Mouse (Mus musculus): ENCODE results near the gene Olfr97. TPM values are rescaled to one million over a fixed set of nuclear protein-coding genes. Genes with fewer than 3 reads are reported as not detected.
"Not testable (repeated sequence)": the region's sequence is repeated elsewhere in the genome, so short reads cannot be mapped to it uniquely, and the experiment has no call there.

Gene Olfr97
- total RNA-seq (2021) = not detected
- long read RNA-seq, experiment 1 = 0 reads
- long read RNA-seq, experiment 2 = 0 reads

GRCm38 (mm10) chr17:37237230-37237629 is at the start of gene Olfr97:
Gene Olfr97, minus strand, starts transcription at chr17:37237330.
- not testable (repeated sequence) for DNase-seq

- DNase-seq = no peak
These were observed 46.2 kb upstream of the Olfr97 start, which contains the start of gene Olfr99 for GRCm38 (mm10) chr17:37283360-37283759. Gene Olfr99, minus strand, starts transcription at chr17:37283460.

GRCm38 (mm10) chr17:37280331-37280730 is 43.2 kb upstream of the Olfr97 start:
- peak; percentile 16 for DNase-seq

GRCm38 (mm10) chr17:37276573-37276972 is 39.4 kb upstream of the Olfr97 start:
- DNase-seq = no peak

- DNase-seq = no peak
These were observed 38.6 kb upstream of the Olfr97 start for GRCm38 (mm10) chr17:37275626-37276248.

- DNase-seq = peak; percentile 53
These were observed 33.6 kb upstream of the Olfr97 start for GRCm38 (mm10) chr17:37270702-37271092.

- peak; percentile 92 for DNase-seq
These were observed 33.0 kb upstream of the Olfr97 start, which contains the start of gene H2-M3 for GRCm38 (mm10) chr17:37270058-37270701. Gene H2-M3, plus strand, starts transcription at chr17:37270220.

GRCm38 (mm10) chr17:37263626-37264025 is 26.5 kb upstream of the Olfr97 start, which contains the start of gene Olfr98:
Gene Olfr98, minus strand, starts transcription at chr17:37263749.
- peak; percentile 30 for DNase-seq

- DNase-seq = peak; percentile 12
These were observed 13.4 kb upstream of the Olfr97 start for GRCm38 (mm10) chr17:37250544-37250943.

GRCm38 (mm10) chr17:37249460-37249859 is 12.3 kb upstream of the Olfr97 start:
- no peak for DNase-seq

GRCm38 (mm10) chr17:37246715-37247114 is 9.6 kb upstream of the Olfr97 start:
- DNase-seq = peak; percentile 53

GRCm38 (mm10) chr17:37242198-37242597 is 5.1 kb upstream of the Olfr97 start:
- DNase-seq = no peak

GRCm38 (mm10) chr17:37221879-37222278 is 15.3 kb downstream of the Olfr97 start:
- DNase-seq = no peak

GRCm38 (mm10) chr17:37219846-37220245 is 17.3 kb downstream of the Olfr97 start, which contains the start of gene Olfr96:
Gene Olfr96, plus strand, starts transcription at chr17:37220146.
- DNase-seq = no peak

GRCm38 (mm10) chr17:37218486-37218885 is 18.6 kb downstream of the Olfr97 start:
- DNase-seq = peak; percentile 24

- no peak for DNase-seq
These were observed 24.1 kb downstream of the Olfr97 start, which contains the start of gene Olfr95 for GRCm38 (mm10) chr17:37213018-37213417. Gene Olfr95, minus strand, starts transcription at chr17:37213118.

GRCm38 (mm10) chr17:37210884-37211768 is 26.0 kb downstream of the Olfr97 start:
- DNase-seq = no peak

GRCm38 (mm10) chr17:37203917-37204236 is 33.3 kb downstream of the Olfr97 start:
- DNase-seq = no peak

GRCm38 (mm10) chr17:37203206-37203916 is 33.8 kb downstream of the Olfr97 start:
- peak; percentile 82 for DNase-seq

- DNase-seq = no peak
These were observed 36.2 kb downstream of the Olfr97 start, which contains the start of gene Olfr94 for GRCm38 (mm10) chr17:37200894-37201293. Gene Olfr94, minus strand, starts transcription at chr17:37200994.

- DNase-seq = peak; percentile 40
These were observed 40.0 kb downstream of the Olfr97 start for GRCm38 (mm10) chr17:37196845-37197724.
